Mouse (Mus musculus) embryonic facial prominence, embryonic 14.5 days (tissue): ENCODE measurements around the gene Fam90a1a. TPM values are rescaled to one million over a fixed set of nuclear protein-coding genes. Genes with fewer than 3 reads are reported as not detected.
A peak's percentile ranks its signal among the peaks of the same experiment; 100 is the strongest.

Experiments
- ATAC-seq: fragments of 200-750 bp; cut with Nextera tagmentation; 2 replicates; pipeline ENCODE4 v1.8.0; 2017; ENCODE audit warnings: low read depth, moderate number of reproducible peaks, moderate TSS enrichment
- DNase-seq: peaks from one replicate; pipeline ENCODE4 v3.0.0-alpha.2; 2015; ENCODE audit warnings: low spot score
- H3K27ac ChIP-seq: fragments of 300-500 bp; sonication (generic); replicated peaks from 2 replicates; pipeline ENCODE4 v1.5.1; 2014; ENCODE audit warnings: low read depth, mild to moderate bottlenecking, low read length, moderate library complexity
- H3K27me3 ChIP-seq: fragments of 300-500 bp; sonication (generic); replicated peaks from 2 replicates; pipeline ENCODE4 v1.6.1; 2014; ENCODE audit warnings: low read length; ENCODE audit not compliant: control insufficient read depth, insufficient read depth
- H3K36me3 ChIP-seq: fragments of 300-500 bp; sonication (generic); 2 replicates; pipeline ENCODE4 v1.6.1; 2014; ENCODE audit warnings: low read length, mixed read lengths; ENCODE audit not compliant: control insufficient read depth, insufficient read depth
- H3K4me1 ChIP-seq: fragments of 300-500 bp; sonication (generic); 2 replicates; pipeline ENCODE4 v1.6.1; 2014; ENCODE audit warnings: antibody characterized with exemption, low read length; ENCODE audit not compliant: control insufficient read depth, insufficient read depth
- H3K4me2 ChIP-seq: fragments of 300-500 bp; sonication (generic); 2 replicates; pipeline ENCODE4 v1.6.1; 2014; ENCODE audit warnings: low read depth, mild to moderate bottlenecking, low read length, moderate library complexity, mixed read lengths
- H3K4me3 ChIP-seq: fragments of 300-500 bp; sonication (generic); 2 replicates; pipeline ENCODE4 v1.5.1; 2014; ENCODE audit warnings: low read depth, mild to moderate bottlenecking, low read length
- H3K9ac ChIP-seq: fragments of 300-500 bp; sonication (generic); 2 replicates; pipeline ENCODE4 v1.6.1; 2014; ENCODE audit warnings: low read depth, mild to moderate bottlenecking, low read length, moderate library complexity, mixed read lengths
- H3K9me3 ChIP-seq: fragments of 300-500 bp; sonication (generic); 2 replicates; pipeline ENCODE4 v1.6.1; 2016; ENCODE audit warnings: low read length; ENCODE audit not compliant: control insufficient read depth
- WGBS: fragments of 180-500 bp; shearing (Covaris S2); extraction: QIAGEN DNeasy Blood & Tissue Kit; methylation state at CpG from one replicate; pipeline ENCODE4 v1.1.7; 2014; 5-methylcytosine and 5-hydroxymethylcytosine counted together
- polyA plus RNA-seq: library from polyadenylated mRNA; unstranded; fragments of >200 nt; fragmentation: Nextera tagmentation; extraction: Ambion mirVana; gene quantifications from 2 replicates; pipeline ENCODE4 v1.2.1, GENCODE M21; 2014

Fam90a1a gene
- polyA plus RNA-seq, 1 experiment from 2014 or later = not detected

GRCm38 (mm10) chr8:22004750-22005522 is 46.4 kb downstream of the Fam90a1a start:
- no peaks in the 10 kb centered on the region for H3K9me3 ChIP-seq
- no peak overlapping the region for H3K27ac ChIP-seq
- WGBS = 69% methylated on average over 14 of the region's 14 CpGs
- no peaks in the 10 kb centered on the region for H3K27me3 ChIP-seq
- DNase-seq (no peak), ATAC-seq (no peak)
- H3K36me3 ChIP-seq = no peaks in the 10 kb centered on the region
- H3K9ac ChIP-seq = no peak overlapping the region
- no peak overlapping the region for H3K4me2 ChIP-seq
- H3K4me1 ChIP-seq = no peaks in the 10 kb centered on the region
- H3K4me3 ChIP-seq = no peak overlapping the region

DNA sequence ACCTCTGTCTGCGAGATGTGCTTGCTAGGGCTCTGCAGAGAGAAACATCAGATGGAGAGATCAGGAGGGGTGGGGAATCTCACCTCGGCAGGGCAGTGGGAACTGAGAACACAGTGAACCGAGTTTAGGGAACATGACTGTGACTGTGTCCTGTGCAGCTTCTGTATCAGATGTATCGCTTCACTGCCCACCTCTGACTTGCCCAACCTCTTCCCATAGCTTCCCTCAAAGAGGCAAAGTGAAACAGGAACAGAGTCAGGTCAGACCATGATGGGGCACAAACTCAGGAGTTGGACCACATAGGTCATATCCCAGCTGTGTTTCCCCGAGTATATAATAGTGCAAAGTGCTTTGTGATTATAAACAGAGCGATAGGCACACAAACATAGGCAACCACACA is 47.9 kb downstream of the Fam90a1a start:
- H3K4me3 ChIP-seq = no peak overlapping the region
- no peak for ATAC-seq
- no peak overlapping the region for H3K27ac ChIP-seq
- no peak overlapping the region for H3K4me2 ChIP-seq
- H3K4me1 ChIP-seq = no peaks in the 10 kb centered on the region
- 73% methylated on average over 6 of the region's 6 CpGs for whole genome bisulfite sequencing
- H3K36me3 ChIP-seq = no peaks in the 10 kb centered on the region
- DNase-seq = no peak
- no peaks in the 10 kb centered on the region for H3K27me3 ChIP-seq
- no peak overlapping the region for H3K9ac ChIP-seq
- no peaks in the 10 kb centered on the region for H3K9me3 ChIP-seq

- no peak overlapping the region for H3K9ac ChIP-seq
- DNase-seq = no peak
- H3K27ac ChIP-seq = no peak overlapping the region
- 49% methylated on average over 3 of the region's 3 CpGs for WGBS
- H3K4me1 ChIP-seq = no peaks in the 10 kb centered on the region
- no peak overlapping the region for H3K4me2 ChIP-seq
- H3K9me3 ChIP-seq = no peaks in the 10 kb centered on the region
- no peaks in the 10 kb centered on the region for H3K36me3 ChIP-seq
- no peak overlapping the region for H3K4me3 ChIP-seq
- ATAC-seq = no peak
- no peaks in the 10 kb centered on the region for H3K27me3 ChIP-seq
Observed at GRCm38 (mm10) chr8:22009403-22009802, 50.9 kb downstream of the Fam90a1a start.

- WGBS = 67% methylated on average over 24 of the region's 24 CpGs
- H3K9ac ChIP-seq = no peak overlapping the region
- H3K4me2 ChIP-seq = peak overlapping the region; percentile 25; the same call in 1 of the 2 replicates
- H3K27ac ChIP-seq = no peak overlapping the region
- peak; percentile 40 for DNase-seq
- H3K4me1 ChIP-seq = no peaks in the 10 kb centered on the region
- no peaks in the 10 kb centered on the region for H3K9me3 ChIP-seq
- H3K4me3 ChIP-seq = no peak overlapping the region
- peak; percentile 86; the same call in 1 of the 2 replicates for ATAC-seq
- H3K36me3 ChIP-seq = no peaks in the 10 kb centered on the region
- H3K27me3 ChIP-seq = no peaks in the 10 kb centered on the region
Observed at GRCm38 (mm10) chr8:22013034-22013707, 54.7 kb downstream of the Fam90a1a start.

Other genes with a start within 250 kb of the Fam90a1a start
- gene Defa24, start 224.2 kb upstream of the Fam90a1a start, polyA plus RNA-seq = not detected in 2 replicates
- not detected in 2 replicates for gene Defb50, start 135.2 kb upstream of the Fam90a1a start, polyA plus RNA-seq
- gene Defb2, start 118.8 kb upstream of the Fam90a1a start, polyA plus RNA-seq = not detected in 2 replicates
- gene Defb10, start 99.8 kb upstream of the Fam90a1a start, polyA plus RNA-seq = not detected in 2 replicates
- gene Defb9, start 73.3 kb upstream of the Fam90a1a start, polyA plus RNA-seq = not detected in 2 replicates
- 3.3 TPM in 1 of 2 replicates, not detected in the other for gene Defb11, start 52.3 kb upstream of the Fam90a1a start, polyA plus RNA-seq
- gene Defb15, start 26.0 kb upstream of the Fam90a1a start, polyA plus RNA-seq = not detected in 2 replicates
- gene Defb35, start 20.4 kb upstream of the Fam90a1a start, polyA plus RNA-seq = not detected in 2 replicates
- not detected in 2 replicates for gene Defb13, start 12.0 kb upstream of the Fam90a1a start, polyA plus RNA-seq
- gene Ccdc70, start 11.1 kb downstream of the Fam90a1a start, polyA plus RNA-seq = not detected in 2 replicates
- 0.62 and 0.86 TPM in 2 replicates for gene Atp7b, start 101.6 kb downstream of the Fam90a1a start, polyA plus RNA-seq
- 19.3 and 22.4 TPM in 2 replicates for gene Alg11, start 102.0 kb downstream of the Fam90a1a start, polyA plus RNA-seq
- 0.46 and 0.67 TPM in 2 replicates for gene Nek5, start 166.3 kb downstream of the Fam90a1a start, polyA plus RNA-seq
- gene Nek3, start 207.7 kb downstream of the Fam90a1a start, polyA plus RNA-seq = 4.1 and 5.8 TPM in 2 replicates
- 35.6 and 43.4 TPM in 2 replicates for gene Ckap2, start 227.1 kb downstream of the Fam90a1a start, polyA plus RNA-seq
- gene Vps36, start 234.1 kb downstream of the Fam90a1a start, polyA plus RNA-seq = 28.4 and 31.1 TPM in 2 replicates